ENCODE assay signal across 15 mouse cellular contexts in the genomic region with DNA sequence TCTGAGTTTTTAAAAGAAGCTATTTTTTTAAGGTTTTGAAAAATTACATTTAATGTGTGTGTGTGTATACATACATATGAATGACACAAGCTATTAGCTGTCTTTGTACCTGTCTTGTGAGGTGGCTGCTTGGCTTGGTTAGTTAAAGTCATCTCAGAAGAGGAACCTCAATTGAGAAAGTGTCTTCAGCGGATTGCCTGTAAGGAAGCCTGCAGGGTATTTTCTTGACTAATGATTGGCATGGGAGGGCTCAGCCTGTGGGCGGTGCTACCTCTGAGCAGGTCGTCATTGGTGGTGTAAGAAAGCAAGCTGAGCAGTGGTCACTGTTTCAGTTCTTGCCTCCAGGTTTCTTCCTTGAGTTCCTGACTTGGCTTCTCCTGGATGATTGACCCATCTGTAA.
"Had no signal": no experiment of that assay in that cellular context is flagged by ENCODE, and none has a peak within 500 bp of the region (broad histone marks: within the 10 kb centered on the region; RNA-seq: fewer than 3 reads in every experiment).

No protein-coding gene starts in this region.

- H3K27me3 ChIP-seq: midbrain, embryonic 12.5 days; neural tube, embryonic 13.5 days; stomach, embryonic 15.5 days had no signal

- ATAC-seq: lung, postnatal 0 days; midbrain, embryonic 16.5 days had no signal

- DNase-seq: kidney, adult 2 months; lung, adult 2 months; lung, postnatal 4 days; retina, postnatal 1 day; right cerebral cortex, postnatal 4 days; spleen, adult 18-20 months; thymus, postnatal 36 days had no signal

- H3K36me3 ChIP-seq: kidney, embryonic 15.5 days; limb, embryonic 10.5 days; midbrain, embryonic 12.5 days; neural tube, embryonic 13.5 days; stomach, embryonic 15.5 days had no signal

- H3K9me3 ChIP-seq: kidney, embryonic 15.5 days; limb, embryonic 10.5 days; midbrain, embryonic 12.5 days; neural tube, embryonic 13.5 days; stomach, embryonic 15.5 days had no signal

- H3K27ac ChIP-seq: kidney, embryonic 15.5 days; limb, embryonic 10.5 days; liver, embryonic 14.5 days; midbrain, embryonic 12.5 days; neural tube, embryonic 13.5 days; stomach, embryonic 15.5 days had no signal

- H3K9ac ChIP-seq: kidney, embryonic 15.5 days; liver, embryonic 14.5 days; midbrain, embryonic 12.5 days; neural tube, embryonic 13.5 days; stomach, embryonic 15.5 days had no signal

- H3K4me3 ChIP-seq: kidney, embryonic 15.5 days; limb, embryonic 10.5 days; midbrain, embryonic 12.5 days; neural tube, embryonic 13.5 days; stomach, embryonic 15.5 days had no signal

- H3K4me2 ChIP-seq: kidney, embryonic 15.5 days; midbrain, embryonic 12.5 days; neural tube, embryonic 13.5 days; stomach, embryonic 15.5 days had no signal
